Mouse (Mus musculus): ENCODE results near the gene Cntd1. TPM values are rescaled to one million over a fixed set of nuclear protein-coding genes. Genes with fewer than 3 reads are reported as not detected.
A peak's percentile ranks its signal among the peaks of the same experiment; 100 is the strongest.

Gene Cntd1
- total RNA-seq, 1 experiment from 2014 or later = not detected

GRCm38 (mm10) chr11:101251031-101251430 is 27.8 kb upstream of the Cntd1 start:
- ATAC-seq (replicated peaks; ENCODE audit: insufficient number of reproducible peaks, low FRiP score, low TSS enrichment, poor library complexity, severe bottlenecking) = no peak

GRCm38 (mm10) chr11:101252941-101253340 is 25.9 kb upstream of the Cntd1 start:
- ATAC-seq (replicated peaks; ENCODE audit: insufficient number of reproducible peaks, low FRiP score, low TSS enrichment, poor library complexity, severe bottlenecking) = no peak

GRCm38 (mm10) chr11:101253613-101254389 is 25.0 kb upstream of the Cntd1 start, which contains the start of gene Vps25:
Gene Vps25 (plus strand): TSS chr11:101253707.
- peak; percentile 99 for ATAC-seq (replicated peaks; ENCODE audit: insufficient number of reproducible peaks, low FRiP score, low TSS enrichment, poor library complexity, severe bottlenecking)

GRCm38 (mm10) chr11:101255826-101256775 is 22.7 kb upstream of the Cntd1 start:
- ATAC-seq (replicated peaks; ENCODE audit: insufficient number of reproducible peaks, low FRiP score, low TSS enrichment, poor library complexity, severe bottlenecking) = no peak

- ATAC-seq (replicated peaks; ENCODE audit: insufficient number of reproducible peaks, low FRiP score, low TSS enrichment, poor library complexity, severe bottlenecking) = no peak
Observed at GRCm38 (mm10) chr11:101259261-101259712, 19.5 kb upstream of the Cntd1 start.

- no peak for ATAC-seq (replicated peaks; ENCODE audit: insufficient number of reproducible peaks, low FRiP score, low TSS enrichment, poor library complexity, severe bottlenecking)
Observed at GRCm38 (mm10) chr11:101259948-101260825, 18.6 kb upstream of the Cntd1 start, which contains the start of gene Wnk4. Gene Wnk4 (plus strand): TSS chr11:101260567.

GRCm38 (mm10) chr11:101260826-101261380 is 17.9 kb upstream of the Cntd1 start:
- ATAC-seq (replicated peaks; ENCODE audit: insufficient number of reproducible peaks, low FRiP score, low TSS enrichment, poor library complexity, severe bottlenecking) = no peak

- no peak for ATAC-seq (replicated peaks; ENCODE audit: insufficient number of reproducible peaks, low FRiP score, low TSS enrichment, poor library complexity, severe bottlenecking)
Observed at GRCm38 (mm10) chr11:101262272-101262967, 16.4 kb upstream of the Cntd1 start.

GRCm38 (mm10) chr11:101263138-101263988 is 15.4 kb upstream of the Cntd1 start:
- ATAC-seq (replicated peaks; ENCODE audit: insufficient number of reproducible peaks, low FRiP score, low TSS enrichment, poor library complexity, severe bottlenecking) = no peak

GRCm38 (mm10) chr11:101263989-101264280 is 14.9 kb upstream of the Cntd1 start:
- no peak for ATAC-seq (replicated peaks; ENCODE audit: insufficient number of reproducible peaks, low FRiP score, low TSS enrichment, poor library complexity, severe bottlenecking)

- ATAC-seq (replicated peaks; ENCODE audit: insufficient number of reproducible peaks, low FRiP score, low TSS enrichment, poor library complexity, severe bottlenecking) = no peak
Observed at GRCm38 (mm10) chr11:101264954-101265471, 13.8 kb upstream of the Cntd1 start.

GRCm38 (mm10) chr11:101265906-101266305 is 12.9 kb upstream of the Cntd1 start:
- no peak for ATAC-seq (replicated peaks; ENCODE audit: insufficient number of reproducible peaks, low FRiP score, low TSS enrichment, poor library complexity, severe bottlenecking)

GRCm38 (mm10) chr11:101269577-101270116 is 9.2 kb upstream of the Cntd1 start:
- ATAC-seq (replicated peaks; ENCODE audit: insufficient number of reproducible peaks, low FRiP score, low TSS enrichment, poor library complexity, severe bottlenecking) = no peak

GRCm38 (mm10) chr11:101272446-101272845 is 6.4 kb upstream of the Cntd1 start:
- ATAC-seq (replicated peaks; ENCODE audit: insufficient number of reproducible peaks, low FRiP score, low TSS enrichment, poor library complexity, severe bottlenecking) = no peak

- ATAC-seq (replicated peaks; ENCODE audit: insufficient number of reproducible peaks, low FRiP score, low TSS enrichment, poor library complexity, severe bottlenecking) = no peak
Observed at GRCm38 (mm10) chr11:101275309-101275708, 3.5 kb upstream of the Cntd1 start.

GRCm38 (mm10) chr11:101276319-101277070 is 2.3 kb upstream of the Cntd1 start:
- no peak for ATAC-seq (replicated peaks; ENCODE audit: insufficient number of reproducible peaks, low FRiP score, low TSS enrichment, poor library complexity, severe bottlenecking)

Measured in monocyte, adult 5-6 weeks (primary cell).